Mouse (Mus musculus): ENCODE data around the gene Stxbp3. TPM values are rescaled to one million over a fixed set of nuclear protein-coding genes. Genes with fewer than 3 reads are reported as not detected.

Stxbp3 gene
- polyA plus RNA-seq, 1 experiment from 2014 or later = 35.3 TPM

GRCm38 (mm10) chr3:108759566-108760420 is 80.5 kb downstream of the Stxbp3 start:
- Histone ChIP-seq H3K4me3 (ENCODE audit: low read depth, low read length) (no peak overlapping the region), H3K9ac (ENCODE audit: low read depth, low read length) (no peak overlapping the region), H3K27me3 (replicated peaks; ENCODE audit: control insufficient read depth, insufficient read depth, low read length) (no peaks in the 10 kb centered on the region), H3K9me3 (ENCODE audit: control insufficient read depth, low read length) (no peaks in the 10 kb centered on the region), H3K4me2 (ENCODE audit: low read depth, low read length) (no peak overlapping the region), H3K36me3 (ENCODE audit: control insufficient read depth, insufficient read depth, low read length) (no peaks in the 10 kb centered on the region), H3K4me1 (ENCODE audit: control insufficient read depth, insufficient read depth, low read length) (peaks cover 8% of the 10 kb centered on the region; the same call in 1 of the 2 replicates), H3K27ac (replicated peaks; ENCODE audit: low read depth, low read length) (peak overlapping the region; percentile 71)
- 57% methylated on average over 11 of the region's 11 CpGs for WGBS
- ATAC-seq (ENCODE audit: low read depth) = peak; percentile 78; the same call in 1 of the 2 replicates
- peak; percentile 72 for DNase-seq (ENCODE audit: low spot score)

- H3K4me3 ChIP-seq (ENCODE audit: low read depth, low read length) = no peak overlapping the region
- ATAC-seq (ENCODE audit: low read depth) = no peak
- no peak overlapping the region for H3K4me2 ChIP-seq (ENCODE audit: low read depth, low read length)
- no peaks in the 10 kb centered on the region for H3K36me3 ChIP-seq (ENCODE audit: control insufficient read depth, insufficient read depth, low read length)
- DNase-seq (ENCODE audit: low spot score) = no peak
- peaks cover 8% of the 10 kb centered on the region; the same call in 1 of the 2 replicates for H3K4me1 ChIP-seq (ENCODE audit: control insufficient read depth, insufficient read depth, low read length)
- no peak overlapping the region for H3K9ac ChIP-seq (ENCODE audit: low read depth, low read length)
- WGBS = 73% methylated on average over 9 of the region's 9 CpGs
- H3K27me3 ChIP-seq (replicated peaks; ENCODE audit: control insufficient read depth, insufficient read depth, low read length) = no peaks in the 10 kb centered on the region
- no peaks in the 10 kb centered on the region for H3K9me3 ChIP-seq (ENCODE audit: control insufficient read depth, low read length)
- no peak overlapping the region for H3K27ac ChIP-seq (replicated peaks; ENCODE audit: low read depth, low read length)
Measured at GRCm38 (mm10) chr3:108757570-108757969, 82.8 kb downstream of the Stxbp3 start.

- WGBS = 67% methylated on average over 1 of the region's 1 CpGs
- no peak for ATAC-seq (ENCODE audit: low read depth)
Measured at GRCm38 (mm10) chr3:108756131-108756530, 84.2 kb downstream of the Stxbp3 start.

GRCm38 (mm10) chr3:108755542-108755941 is 84.8 kb downstream of the Stxbp3 start:
- Histone ChIP-seq H3K36me3 (ENCODE audit: control insufficient read depth, insufficient read depth, low read length) (no peaks in the 10 kb centered on the region), H3K4me2 (ENCODE audit: low read depth, low read length) (no peak overlapping the region), H3K9ac (ENCODE audit: low read depth, low read length) (no peak overlapping the region), H3K27me3 (replicated peaks; ENCODE audit: control insufficient read depth, insufficient read depth, low read length) (no peaks in the 10 kb centered on the region), H3K27ac (replicated peaks; ENCODE audit: low read depth, low read length) (no peak overlapping the region), H3K9me3 (ENCODE audit: control insufficient read depth, low read length) (no peaks in the 10 kb centered on the region), H3K4me1 (ENCODE audit: control insufficient read depth, insufficient read depth, low read length) (peaks cover 18% of the 10 kb centered on the region), H3K4me3 (ENCODE audit: low read depth, low read length) (no peak overlapping the region)
- 90% methylated on average over 2 of the region's 2 CpGs for WGBS
- ATAC-seq (ENCODE audit: low read depth) = no peak
- no peak for DNase-seq (ENCODE audit: low spot score)

More at GRCm38 (mm10) chr3:108756131-108756530, 84.2 kb downstream of the Stxbp3 start:
- no peak overlapping the region for H3K4me2 ChIP-seq (ENCODE audit: low read depth, low read length)
- H3K36me3 ChIP-seq (ENCODE audit: control insufficient read depth, insufficient read depth, low read length) = no peaks in the 10 kb centered on the region
- no peak overlapping the region for H3K27ac ChIP-seq (replicated peaks; ENCODE audit: low read depth, low read length)
- DNase-seq (ENCODE audit: low spot score) = no peak
- peaks cover 18% of the 10 kb centered on the region for H3K4me1 ChIP-seq (ENCODE audit: control insufficient read depth, insufficient read depth, low read length)
- no peaks in the 10 kb centered on the region for H3K9me3 ChIP-seq (ENCODE audit: control insufficient read depth, low read length)
- H3K9ac ChIP-seq (ENCODE audit: low read depth, low read length) = no peak overlapping the region
- H3K4me3 ChIP-seq (ENCODE audit: low read depth, low read length) = no peak overlapping the region
- H3K27me3 ChIP-seq (replicated peaks; ENCODE audit: control insufficient read depth, insufficient read depth, low read length) = no peaks in the 10 kb centered on the region

GRCm38 (mm10) chr3:108754541-108754940 is 85.8 kb downstream of the Stxbp3 start:
- no peaks in the 10 kb centered on the region for H3K27me3 ChIP-seq (replicated peaks; ENCODE audit: control insufficient read depth, insufficient read depth, low read length)
- no peak overlapping the region for H3K4me3 ChIP-seq (ENCODE audit: low read depth, low read length)
- no peaks in the 10 kb centered on the region for H3K9me3 ChIP-seq (ENCODE audit: control insufficient read depth, low read length)
- peaks cover 10% of the 10 kb centered on the region for H3K4me1 ChIP-seq (ENCODE audit: control insufficient read depth, insufficient read depth, low read length)
- no peak overlapping the region for H3K27ac ChIP-seq (replicated peaks; ENCODE audit: low read depth, low read length)
- H3K9ac ChIP-seq (ENCODE audit: low read depth, low read length) = no peak overlapping the region
- WGBS = 79% methylated on average over 1 of the region's 1 CpGs
- DNase-seq (ENCODE audit: low spot score) = no peak
- ATAC-seq (ENCODE audit: low read depth) = no peak
- no peaks in the 10 kb centered on the region for H3K36me3 ChIP-seq (ENCODE audit: control insufficient read depth, insufficient read depth, low read length)
- no peak overlapping the region for H3K4me2 ChIP-seq (ENCODE audit: low read depth, low read length)

GRCm38 (mm10) chr3:108751691-108752090 is 88.6 kb downstream of the Stxbp3 start:
- Histone ChIP-seq H3K36me3 (ENCODE audit: control insufficient read depth, insufficient read depth, low read length) (no peaks in the 10 kb centered on the region), H3K27ac (replicated peaks; ENCODE audit: low read depth, low read length) (peak overlapping the region; percentile 64), H3K4me3 (ENCODE audit: low read depth, low read length) (no peak overlapping the region), H3K4me1 (ENCODE audit: control insufficient read depth, insufficient read depth, low read length) (peaks cover 10% of the 10 kb centered on the region), H3K27me3 (replicated peaks; ENCODE audit: control insufficient read depth, insufficient read depth, low read length) (no peaks in the 10 kb centered on the region), H3K9ac (ENCODE audit: low read depth, low read length) (no peak overlapping the region), H3K9me3 (ENCODE audit: control insufficient read depth, low read length) (no peaks in the 10 kb centered on the region), H3K4me2 (ENCODE audit: low read depth, low read length) (peak overlapping the region; percentile 33; the same call in 1 of the 2 replicates)
- no peak for ATAC-seq (ENCODE audit: low read depth)
- 75% methylated on average over 6 of the region's 6 CpGs for WGBS
- DNase-seq (ENCODE audit: low spot score) = no peak

- Histone ChIP-seq H3K9ac (ENCODE audit: low read depth, low read length) (no peak overlapping the region), H3K9me3 (ENCODE audit: control insufficient read depth, low read length) (no peaks in the 10 kb centered on the region), H3K27me3 (replicated peaks; ENCODE audit: control insufficient read depth, insufficient read depth, low read length) (no peaks in the 10 kb centered on the region), H3K36me3 (ENCODE audit: control insufficient read depth, insufficient read depth, low read length) (no peaks in the 10 kb centered on the region), H3K4me2 (ENCODE audit: low read depth, low read length) (peak overlapping the region; percentile 33), H3K4me1 (ENCODE audit: control insufficient read depth, insufficient read depth, low read length) (peaks cover 10% of the 10 kb centered on the region), H3K27ac (replicated peaks; ENCODE audit: low read depth, low read length) (peak overlapping the region; percentile 64), H3K4me3 (ENCODE audit: low read depth, low read length) (no peak overlapping the region; the same call in 1 of the 2 replicates)
- ATAC-seq (ENCODE audit: low read depth) (peak; percentile 85), DNase-seq (ENCODE audit: low spot score) (peak; percentile 73)
- WGBS = 26% methylated on average over 6 of the region's 6 CpGs
Measured at GRCm38 (mm10) chr3:108751061-108751460, 89.3 kb downstream of the Stxbp3 start.

- ATAC-seq (ENCODE audit: low read depth) (no peak), DNase-seq (ENCODE audit: low spot score) (no peak)
- 75% methylated on average over 4 of the region's 4 CpGs for WGBS
- no peak overlapping the region for H3K4me3 ChIP-seq (ENCODE audit: low read depth, low read length)
- H3K27ac ChIP-seq (replicated peaks; ENCODE audit: low read depth, low read length) = no peak overlapping the region
- H3K4me2 ChIP-seq (ENCODE audit: low read depth, low read length) = no peak overlapping the region
- H3K9ac ChIP-seq (ENCODE audit: low read depth, low read length) = no peak overlapping the region
- no peaks in the 10 kb centered on the region for H3K9me3 ChIP-seq (ENCODE audit: control insufficient read depth, low read length)
- no peaks in the 10 kb centered on the region for H3K27me3 ChIP-seq (replicated peaks; ENCODE audit: control insufficient read depth, insufficient read depth, low read length)
- H3K36me3 ChIP-seq (ENCODE audit: control insufficient read depth, insufficient read depth, low read length) = no peaks in the 10 kb centered on the region
- H3K4me1 ChIP-seq (ENCODE audit: control insufficient read depth, insufficient read depth, low read length) = no peaks in the 10 kb centered on the region
Measured at GRCm38 (mm10) chr3:108744060-108744459, 96.3 kb downstream of the Stxbp3 start.

Measured in embryonic facial prominence, embryonic 14.5 days (tissue).